Comparison of ENCODE assay signal across 27 mouse cellular contexts in genomic region chr10:101490418-101491055, GRCm38 (mm10).
DNase-seq lines count a peak whose midpoint lies in the region; ATAC-seq lines count a peak whose summit lies in the region.
"Had no signal": no experiment of that assay in that cellular context is flagged by ENCODE, and none has a peak within 500 bp of the region (broad histone marks: within the 10 kb centered on the region; RNA-seq: fewer than 3 reads in every experiment).

No protein-coding gene starts in this region.

- DNase-seq in embryonic facial prominence, embryonic 14.5 days (ENCODE audit: low spot score), result peak; percentile 40
- no peak for DNase-seq in embryonic facial prominence, embryonic 10.5 days (ENCODE audit: low spot score)
- no peak for DNase-seq in limb, embryonic 10.5 days (ENCODE audit: low spot score)
- DNase-seq in urinary bladder, postnatal 4 days (ENCODE audit: low spot score in 2 of 2), result no peak
- DNase-seq: adrenal gland, adult 8-10 months; cerebellum, adult 9-10 months; cerebellum, postnatal 36 days; gastrocnemius, postnatal 10 days; heart, postnatal 36 days; kidney, adult 18-20 months; lung, postnatal 10 days; midbrain, embryonic 14.5 days; thymus, postnatal 14 days had no signal

- no peak overlapping the region for H3K4me2 ChIP-seq in embryonic facial prominence, embryonic 14.5 days (ENCODE audit: low read depth, low read length)
- H3K4me2 ChIP-seq in limb, embryonic 13.5 days (replicated peaks), result no peak overlapping the region
- H3K4me2 ChIP-seq in liver, embryonic 12.5 days, result no peak overlapping the region
- no peak overlapping the region for H3K4me2 ChIP-seq in stomach, embryonic 14.5 days (replicated peaks; ENCODE audit: low read depth, low read length)
- H3K4me2 ChIP-seq: embryonic facial prominence, embryonic 12.5 days; heart, embryonic 15.5 days; hindbrain, embryonic 12.5 days; liver, embryonic 15.5 days had no signal

- no peak overlapping the region for H3K9ac ChIP-seq in embryonic facial prominence, embryonic 14.5 days (ENCODE audit: low read depth, low read length)
- no peak overlapping the region for H3K9ac ChIP-seq in limb, embryonic 13.5 days
- no peak overlapping the region for H3K9ac ChIP-seq in liver, embryonic 12.5 days
- H3K9ac ChIP-seq in stomach, embryonic 14.5 days (replicated peaks; ENCODE audit: low read depth, low read length), result no peak overlapping the region
- H3K9ac ChIP-seq: embryonic facial prominence, embryonic 12.5 days; heart, embryonic 15.5 days; hindbrain, embryonic 12.5 days; liver, embryonic 15.5 days had no signal

- H3K4me3 ChIP-seq in embryonic facial prominence, embryonic 14.5 days (ENCODE audit: low read depth, low read length), result no peak overlapping the region
- no peak overlapping the region for H3K4me3 ChIP-seq in embryonic facial prominence, embryonic 10.5 days
- no peak overlapping the region for H3K4me3 ChIP-seq in limb, embryonic 13.5 days
- H3K4me3 ChIP-seq in limb, embryonic 10.5 days, result no peak overlapping the region
- H3K4me3 ChIP-seq in liver, embryonic 12.5 days, result no peak overlapping the region
- no peak overlapping the region for H3K4me3 ChIP-seq in stomach, embryonic 14.5 days (ENCODE audit: low read depth, low read length)
- H3K4me3 ChIP-seq: embryonic facial prominence, embryonic 12.5 days; forebrain, embryonic 10.5 days; heart, embryonic 10.5 days; heart, embryonic 15.5 days; hindbrain, embryonic 12.5 days; left cerebral cortex, adult 2 months; liver, embryonic 15.5 days had no signal

- H3K36me3 ChIP-seq in embryonic facial prominence, embryonic 14.5 days (ENCODE audit: control insufficient read depth, insufficient read depth, low read length), result no peaks in the 10 kb centered on the region
- no peaks in the 10 kb centered on the region for H3K36me3 ChIP-seq in embryonic facial prominence, embryonic 10.5 days (replicated peaks)
- H3K36me3 ChIP-seq in limb, embryonic 13.5 days, result no peaks in the 10 kb centered on the region
- no peaks in the 10 kb centered on the region for H3K36me3 ChIP-seq in limb, embryonic 10.5 days
- no peaks in the 10 kb centered on the region for H3K36me3 ChIP-seq in liver, embryonic 12.5 days
- no peaks in the 10 kb centered on the region for H3K36me3 ChIP-seq in stomach, embryonic 14.5 days (ENCODE audit: control insufficient read depth, insufficient read depth, low read length)
- H3K36me3 ChIP-seq: embryonic facial prominence, embryonic 12.5 days; forebrain, embryonic 10.5 days; heart, embryonic 10.5 days; heart, embryonic 15.5 days; hindbrain, embryonic 12.5 days; liver, embryonic 15.5 days had no signal

- no peaks in the 10 kb centered on the region for H3K9me3 ChIP-seq in embryonic facial prominence, embryonic 14.5 days (ENCODE audit: control insufficient read depth, low read length)
- H3K9me3 ChIP-seq in embryonic facial prominence, embryonic 10.5 days, result no peaks in the 10 kb centered on the region
- H3K9me3 ChIP-seq in limb, embryonic 13.5 days, result no peaks in the 10 kb centered on the region
- H3K9me3 ChIP-seq in limb, embryonic 10.5 days (replicated peaks), result no peaks in the 10 kb centered on the region
- H3K9me3 ChIP-seq in liver, embryonic 12.5 days (replicated peaks), result no peaks in the 10 kb centered on the region
- no peaks in the 10 kb centered on the region for H3K9me3 ChIP-seq in stomach, embryonic 14.5 days (ENCODE audit: control insufficient read depth, low read depth, low read length)
- H3K9me3 ChIP-seq: embryonic facial prominence, embryonic 12.5 days; forebrain, embryonic 10.5 days; heart, embryonic 10.5 days; heart, embryonic 15.5 days; hindbrain, embryonic 12.5 days; liver, embryonic 15.5 days had no signal

- WGBS in embryonic facial prominence, embryonic 14.5 days, result 73% methylated on average over 1 of the region's 1 CpGs
- 71% methylated on average over 1 of the region's 1 CpGs for WGBS in embryonic facial prominence, embryonic 10.5 days
- WGBS in limb, embryonic 13.5 days, result 28% methylated on average over 1 of the region's 1 CpGs
- WGBS in limb, embryonic 10.5 days, result 87% methylated on average over 1 of the region's 1 CpGs
- 50% methylated on average over 1 of the region's 1 CpGs for WGBS in liver, embryonic 12.5 days (ENCODE audit: insufficient replicate concordance)
- 47% methylated on average over 1 of the region's 1 CpGs for WGBS in stomach, embryonic 14.5 days

- no peaks in the 10 kb centered on the region for H3K4me1 ChIP-seq in embryonic facial prominence, embryonic 14.5 days (ENCODE audit: control insufficient read depth, insufficient read depth, low read length)
- H3K4me1 ChIP-seq in embryonic facial prominence, embryonic 10.5 days, result no peaks in the 10 kb centered on the region
- H3K4me1 ChIP-seq in limb, embryonic 13.5 days, result no peaks in the 10 kb centered on the region
- no peaks in the 10 kb centered on the region for H3K4me1 ChIP-seq in limb, embryonic 10.5 days
- H3K4me1 ChIP-seq in liver, embryonic 12.5 days, result no peaks in the 10 kb centered on the region
- H3K4me1 ChIP-seq in stomach, embryonic 14.5 days (ENCODE audit: control insufficient read depth, insufficient read depth, low read length), result no peaks in the 10 kb centered on the region
- H3K4me1 ChIP-seq: embryonic facial prominence, embryonic 12.5 days; forebrain, embryonic 10.5 days; heart, embryonic 10.5 days; heart, embryonic 15.5 days; hindbrain, embryonic 12.5 days; liver, embryonic 15.5 days had no signal

- peak; percentile 41; the same call in 1 of the 2 replicates for ATAC-seq in embryonic facial prominence, embryonic 14.5 days (ENCODE audit: low read depth)
- ATAC-seq in limb, embryonic 13.5 days (ENCODE audit: low FRiP score, low read depth), result peak; percentile 75; the same call in 1 of the 2 replicates
- ATAC-seq in liver, embryonic 12.5 days, result peak; percentile 42; the same call in 1 of the 2 replicates
- ATAC-seq in stomach, embryonic 14.5 days (ENCODE audit: insufficient number of reproducible peaks, insufficient read depth, low FRiP score, low read depth), result peak; percentile 65; the same call in 1 of the 2 replicates
- no peak for ATAC-seq in megakaryocyte progenitor cell, adult 5-6 weeks (replicated peaks; ENCODE audit: poor library complexity)

- no peaks in the 10 kb centered on the region for H3K27me3 ChIP-seq in embryonic facial prominence, embryonic 14.5 days (replicated peaks; ENCODE audit: control insufficient read depth, insufficient read depth, low read length)
- no peaks in the 10 kb centered on the region for H3K27me3 ChIP-seq in embryonic facial prominence, embryonic 10.5 days (replicated peaks; ENCODE audit: low read depth, poor library complexity, severe bottlenecking)
- no peaks in the 10 kb centered on the region for H3K27me3 ChIP-seq in limb, embryonic 13.5 days
- no peaks in the 10 kb centered on the region for H3K27me3 ChIP-seq in limb, embryonic 10.5 days (ENCODE audit: low read depth, poor library complexity, severe bottlenecking)
- no peaks in the 10 kb centered on the region for H3K27me3 ChIP-seq in liver, embryonic 12.5 days (replicated peaks)
- no peaks in the 10 kb centered on the region for H3K27me3 ChIP-seq in stomach, embryonic 14.5 days (ENCODE audit: control insufficient read depth, insufficient read depth, low read length)
- H3K27me3 ChIP-seq: CH12.LX; embryonic facial prominence, embryonic 12.5 days; heart, embryonic 15.5 days; hindbrain, embryonic 12.5 days; liver, embryonic 15.5 days had no signal

- H3K27ac ChIP-seq in embryonic facial prominence, embryonic 14.5 days (replicated peaks; ENCODE audit: low read depth, low read length), result no peak overlapping the region
- no peak overlapping the region for H3K27ac ChIP-seq in embryonic facial prominence, embryonic 10.5 days (replicated peaks)
- no peak overlapping the region for H3K27ac ChIP-seq in limb, embryonic 13.5 days
- H3K27ac ChIP-seq in limb, embryonic 10.5 days, result no peak overlapping the region
- no peak overlapping the region for H3K27ac ChIP-seq in liver, embryonic 12.5 days
- H3K27ac ChIP-seq in stomach, embryonic 14.5 days (ENCODE audit: low read length), result no peak overlapping the region
- H3K27ac ChIP-seq: embryonic facial prominence, embryonic 12.5 days; forebrain, embryonic 10.5 days; heart, embryonic 10.5 days; heart, embryonic 15.5 days; hindbrain, embryonic 12.5 days; kidney, postnatal 0 days; left cerebral cortex, adult 2 months; liver, embryonic 15.5 days; macrophage had no signal
